Mouse (Mus musculus): ENCODE results near the gene Rnf212. TPM values are rescaled to one million over a fixed set of nuclear protein-coding genes. Genes with fewer than 3 reads are reported as not detected.

Rnf212 gene
- polyA plus RNA-seq (2017; shearing (Covaris generic)): not detected

GRCm38 (mm10) chr5:108774630-108775306 is at the start of gene Rnf212:
TSS of gene Rnf212 (minus strand) at chr5:108774982.

GRCm38 (mm10) chr5:108808750-108809149 is 34.0 kb upstream of the Rnf212 start, which contains the start of gene Vmn2r8:
TSS of gene Vmn2r8 (minus strand) at chr5:108808850.

GRCm38 (mm10) chr5:108795263-108795662 is 20.5 kb upstream of the Rnf212 start, which contains the start of gene Tmed11:
TSS of gene Tmed11 (minus strand) at chr5:108795363.

GRCm38 (mm10) chr5:108692271-108692670 is 82.5 kb downstream of the Rnf212 start, which contains the start of gene Fgfrl1:
TSS of gene Fgfrl1 (plus strand) at chr5:108692382.

Other genes starting within 250 kb of the Rnf212 start
- gene Cplx1, start 225.0 kb downstream of the Rnf212 start, polyA plus RNA-seq (2017; shearing (Covaris generic)): not detected
- 176 TPM for gene Gak, start 145.2 kb downstream of the Rnf212 start, polyA plus RNA-seq (2017; shearing (Covaris generic))
- 25.9 TPM for gene Tmem175, start 145.2 kb downstream of the Rnf212 start, polyA plus RNA-seq (2017; shearing (Covaris generic))
- 29.0 TPM for gene Idua, start 114.7 kb downstream of the Rnf212 start, polyA plus RNA-seq (2017; shearing (Covaris generic))
- 20.1 TPM for gene Dgkq, start 105.3 kb downstream of the Rnf212 start, polyA plus RNA-seq (2017; shearing (Covaris generic))
- 0.10 TPM for gene Slc26a1, start 99.4 kb downstream of the Rnf212 start, polyA plus RNA-seq (2017; shearing (Covaris generic))
- gene Fgfrl1, start 82.6 kb downstream of the Rnf212 start, polyA plus RNA-seq (2017; shearing (Covaris generic)): 4.8 TPM
- not detected for gene Tmed11, start 20.4 kb upstream of the Rnf212 start, polyA plus RNA-seq (2017; shearing (Covaris generic))
- not detected for gene Vmn2r8, start 33.9 kb upstream of the Rnf212 start, polyA plus RNA-seq (2017; shearing (Covaris generic))
- gene Vmn2r9, start 77.6 kb upstream of the Rnf212 start, polyA plus RNA-seq (2017; shearing (Covaris generic)): 0.06 TPM
- not detected for gene Vmn2r10, start 231.5 kb upstream of the Rnf212 start, polyA plus RNA-seq (2017; shearing (Covaris generic))

Data from effector memory CD4-positive, alpha-beta T cell, adult 5 months (primary cell).